Mouse (Mus musculus): ENCODE measurements at regions not wholly inside any gene's neighbourhood (a gene's known extent, or its start where the extent isn't known, plus 50 kb on each side); places are given as distances from the start of the nearest gene placed in this dataset.

DNA sequence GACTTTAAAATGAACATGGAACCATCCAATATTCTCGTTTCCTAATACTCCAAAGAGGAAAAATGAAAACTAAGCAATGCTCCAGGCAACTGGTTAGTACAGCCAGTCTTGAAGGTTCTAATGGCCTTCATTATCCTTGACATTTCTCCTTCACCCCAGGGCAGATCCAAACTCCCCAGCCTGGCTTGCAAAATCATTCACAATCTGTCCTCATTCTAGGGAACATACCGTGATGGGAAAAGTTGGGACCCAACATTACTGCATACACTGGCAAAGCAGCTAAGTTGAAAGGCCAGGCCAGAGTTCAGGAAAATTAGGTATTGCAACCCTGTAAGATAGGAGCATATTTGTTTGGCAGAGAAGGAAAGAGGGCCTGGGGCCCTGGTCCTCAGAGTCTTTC lies 889.9 kb upstream of the A1bg start:
- Histone ChIP-seq H3K4me1 (no peaks in the 10 kb centered on the region), H3K36me3 (no peaks in the 10 kb centered on the region), H3K4me3 (no peak overlapping the region), H3K9ac (replicated peaks) (no peak overlapping the region), H3K9me3 (no peaks in the 10 kb centered on the region), H3K27me3 (no peaks in the 10 kb centered on the region), H3K4me2 (replicated peaks) (no peak overlapping the region), H3K27ac (replicated peaks) (no peak overlapping the region)
- WGBS = 87% methylated on average over 2 of the region's 2 CpGs
- no peak for ATAC-seq (ENCODE audit: low FRiP score, low read depth)

DNA sequence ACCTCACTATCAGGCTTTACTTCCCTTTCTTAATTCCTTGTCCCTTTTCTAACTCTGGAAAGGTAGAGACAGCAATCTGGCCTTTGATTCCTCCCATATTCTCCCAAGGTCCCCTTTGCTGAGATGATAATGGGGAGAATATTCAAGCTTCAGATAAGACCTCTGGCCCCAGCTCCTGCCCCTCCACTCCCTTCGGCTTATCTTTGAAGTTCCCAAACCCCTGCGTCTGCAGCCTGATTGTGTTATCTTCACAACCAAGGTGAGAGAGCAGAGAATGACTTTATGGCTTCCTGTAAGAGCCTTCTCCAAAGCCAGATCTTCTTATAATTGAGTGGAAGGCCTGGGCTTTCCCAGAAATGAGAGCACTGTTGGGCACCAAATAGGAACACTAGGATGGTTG lies 882.6 kb upstream of the A1bg start:
- Histone ChIP-seq H3K9me3 (no peaks in the 10 kb centered on the region), H3K4me1 (no peaks in the 10 kb centered on the region), H3K27ac (replicated peaks) (no peak overlapping the region), H3K9ac (replicated peaks) (no peak overlapping the region), H3K4me2 (replicated peaks) (no peak overlapping the region), H3K36me3 (no peaks in the 10 kb centered on the region), H3K27me3 (no peaks in the 10 kb centered on the region), H3K4me3 (no peak overlapping the region)
- ATAC-seq (ENCODE audit: low FRiP score, low read depth) = no peak
- WGBS = 76% methylated on average over 2 of the region's 2 CpGs

DNA sequence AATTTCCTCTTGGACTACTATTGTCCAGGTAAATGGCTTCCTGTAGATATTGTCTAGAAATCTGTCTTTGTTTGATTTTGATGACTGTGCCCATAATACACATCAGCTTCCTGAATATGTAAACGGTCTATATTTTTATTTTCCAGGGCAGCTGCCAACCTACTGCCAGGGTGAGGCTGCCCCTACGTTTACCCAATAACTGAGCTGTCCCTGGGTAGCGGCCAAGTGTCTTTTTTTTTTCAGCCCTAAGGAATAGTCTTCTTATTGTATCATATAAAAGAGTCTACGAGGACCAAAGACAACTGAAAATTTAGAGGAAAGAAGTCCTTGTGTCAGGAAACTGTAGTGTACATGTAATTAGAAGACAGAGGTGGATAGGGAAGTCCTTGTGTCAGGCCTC lies 877.3 kb upstream of the A1bg start:
- no peak for ATAC-seq (ENCODE audit: low FRiP score, low read depth)
- no peak overlapping the region for H3K4me2 ChIP-seq (replicated peaks)
- H3K4me3 ChIP-seq = no peak overlapping the region
- H3K27ac ChIP-seq (replicated peaks) = no peak overlapping the region
- no peaks in the 10 kb centered on the region for H3K9me3 ChIP-seq
- WGBS = 86% methylated on average over 4 of the region's 4 CpGs
- H3K9ac ChIP-seq (replicated peaks) = no peak overlapping the region
- no peaks in the 10 kb centered on the region for H3K36me3 ChIP-seq
- no peaks in the 10 kb centered on the region for H3K4me1 ChIP-seq
- H3K27me3 ChIP-seq = no peaks in the 10 kb centered on the region

DNA sequence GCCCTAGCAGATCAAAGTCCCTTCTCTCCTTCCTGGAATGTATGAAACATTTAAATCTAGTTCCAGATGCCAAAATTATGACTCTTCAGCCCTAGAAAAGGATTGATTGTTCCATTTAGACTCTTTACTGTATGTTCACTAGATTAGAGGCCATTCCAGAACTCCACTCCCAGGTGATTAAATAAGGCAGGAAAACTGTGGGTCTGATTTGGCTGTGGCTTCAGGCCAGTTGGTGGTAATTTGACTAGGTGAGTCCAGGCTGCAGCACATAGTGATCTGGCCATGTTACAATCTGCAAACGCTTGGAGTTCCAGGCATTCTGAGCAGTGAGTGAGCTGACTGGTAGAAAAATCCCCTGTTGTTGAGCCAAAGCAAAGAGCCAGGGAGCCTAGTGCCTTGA lies 875.0 kb upstream of the A1bg start:
- H3K9me3 ChIP-seq = no peaks in the 10 kb centered on the region
- no peak overlapping the region for H3K9ac ChIP-seq (replicated peaks)
- no peak for ATAC-seq (ENCODE audit: low FRiP score, low read depth)
- H3K4me2 ChIP-seq (replicated peaks) = no peak overlapping the region
- 81% methylated on average over 1 of the region's 1 CpGs for WGBS
- no peak overlapping the region for H3K27ac ChIP-seq (replicated peaks)
- no peaks in the 10 kb centered on the region for H3K4me1 ChIP-seq
- H3K36me3 ChIP-seq = no peaks in the 10 kb centered on the region
- no peaks in the 10 kb centered on the region for H3K27me3 ChIP-seq
- no peak overlapping the region for H3K4me3 ChIP-seq

DNA sequence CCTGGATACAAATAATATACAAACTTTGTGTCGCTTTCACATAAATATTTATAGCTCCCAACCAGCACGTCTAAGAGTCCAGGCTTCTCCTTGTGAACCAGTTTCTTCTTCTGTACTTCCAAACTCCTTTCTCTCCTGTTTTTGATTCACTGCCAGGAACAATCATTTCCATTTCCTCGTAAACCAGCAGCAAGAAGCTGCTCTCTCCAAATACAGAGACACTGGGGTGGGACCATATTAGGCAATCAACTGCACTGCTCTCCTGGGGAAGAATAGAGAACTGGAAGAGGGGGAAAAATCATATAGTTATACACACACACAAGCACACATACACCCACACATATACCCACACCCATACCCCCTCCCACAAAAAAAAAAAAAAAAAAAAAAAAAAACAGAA lies 871.7 kb upstream of the A1bg start:
- H3K9me3 ChIP-seq = no peaks in the 10 kb centered on the region
- H3K4me2 ChIP-seq (replicated peaks) = no peak overlapping the region
- H3K36me3 ChIP-seq = no peaks in the 10 kb centered on the region
- ATAC-seq (ENCODE audit: low FRiP score, low read depth) = no peak
- 86% methylated on average over 3 of the region's 3 CpGs for WGBS
- H3K9ac ChIP-seq (replicated peaks) = no peak overlapping the region
- H3K4me3 ChIP-seq = no peak overlapping the region
- no peaks in the 10 kb centered on the region for H3K4me1 ChIP-seq
- H3K27me3 ChIP-seq = no peaks in the 10 kb centered on the region
- no peak overlapping the region for H3K27ac ChIP-seq (replicated peaks)

DNA sequence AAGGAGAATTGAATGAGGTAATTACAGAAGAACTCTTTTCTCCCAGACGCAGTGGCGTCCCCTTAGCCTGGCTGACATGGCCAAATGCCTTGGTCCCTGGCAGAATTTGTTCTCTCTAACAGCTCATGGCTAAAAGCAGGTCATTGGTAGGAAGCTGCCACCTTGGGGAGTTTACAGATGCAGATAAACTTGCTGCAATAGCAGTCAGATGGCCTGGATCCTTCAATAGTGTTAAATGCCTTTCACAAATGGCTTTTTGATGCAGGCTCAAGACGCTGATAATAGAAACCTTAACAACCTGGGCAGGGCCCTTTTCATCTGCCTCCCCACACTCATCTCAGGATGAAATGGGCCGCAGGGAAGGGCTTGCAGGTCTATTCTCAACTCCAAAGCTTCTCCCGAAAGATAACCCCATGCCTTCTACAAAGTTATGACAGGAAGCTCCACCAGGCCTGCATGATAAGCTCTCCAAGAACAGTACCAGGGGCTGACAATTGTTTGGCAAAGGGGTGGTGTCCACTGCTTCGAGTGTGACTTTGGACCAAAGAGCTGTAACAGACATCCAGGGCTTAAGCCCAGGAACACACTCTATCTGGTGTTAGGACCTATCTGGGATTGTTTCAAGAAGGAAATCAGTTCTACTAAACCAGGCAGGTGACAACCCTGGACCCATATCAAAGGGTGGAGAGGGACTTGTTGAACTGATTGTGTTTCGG lies 867.2 kb upstream of the A1bg start:
- H3K36me3 ChIP-seq = no peaks in the 10 kb centered on the region
- no peak overlapping the region for H3K4me2 ChIP-seq (replicated peaks)
- no peak for ATAC-seq (ENCODE audit: low FRiP score, low read depth)
- WGBS = 81% methylated on average over 7 of the region's 7 CpGs
- no peaks in the 10 kb centered on the region for H3K27me3 ChIP-seq
- H3K27ac ChIP-seq (replicated peaks) = no peak overlapping the region
- no peak overlapping the region for H3K4me3 ChIP-seq
- no peaks in the 10 kb centered on the region for H3K4me1 ChIP-seq
- H3K9ac ChIP-seq (replicated peaks) = no peak overlapping the region
- no peaks in the 10 kb centered on the region for H3K9me3 ChIP-seq

DNA sequence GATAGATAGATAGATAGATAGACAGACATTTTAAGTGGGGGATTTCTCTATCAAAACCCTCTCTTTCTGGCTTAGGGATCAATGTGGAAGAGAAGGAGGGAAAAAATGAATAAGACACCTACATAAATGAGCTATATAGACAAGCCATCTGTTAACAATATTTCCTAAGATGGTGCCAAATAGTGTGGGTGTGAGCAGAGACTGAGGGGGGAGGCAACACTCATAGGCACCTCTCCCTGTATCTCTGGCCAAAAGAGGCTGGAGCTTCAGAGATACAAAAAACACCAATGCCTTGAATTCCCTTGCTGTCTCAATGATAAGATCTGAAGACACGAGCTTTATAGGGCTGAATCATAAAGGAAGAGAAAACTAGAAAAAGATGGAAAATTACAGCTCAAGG lies 864.2 kb upstream of the A1bg start:
- no peak for ATAC-seq (ENCODE audit: low FRiP score, low read depth)
- Histone ChIP-seq H3K36me3 (no peaks in the 10 kb centered on the region), H3K27ac (replicated peaks) (no peak overlapping the region), H3K4me1 (no peaks in the 10 kb centered on the region), H3K9me3 (no peaks in the 10 kb centered on the region), H3K27me3 (no peaks in the 10 kb centered on the region), H3K4me2 (replicated peaks) (no peak overlapping the region), H3K9ac (replicated peaks) (no peak overlapping the region), H3K4me3 (no peak overlapping the region)
- 92% methylated on average over 1 of the region's 1 CpGs for WGBS

DNA sequence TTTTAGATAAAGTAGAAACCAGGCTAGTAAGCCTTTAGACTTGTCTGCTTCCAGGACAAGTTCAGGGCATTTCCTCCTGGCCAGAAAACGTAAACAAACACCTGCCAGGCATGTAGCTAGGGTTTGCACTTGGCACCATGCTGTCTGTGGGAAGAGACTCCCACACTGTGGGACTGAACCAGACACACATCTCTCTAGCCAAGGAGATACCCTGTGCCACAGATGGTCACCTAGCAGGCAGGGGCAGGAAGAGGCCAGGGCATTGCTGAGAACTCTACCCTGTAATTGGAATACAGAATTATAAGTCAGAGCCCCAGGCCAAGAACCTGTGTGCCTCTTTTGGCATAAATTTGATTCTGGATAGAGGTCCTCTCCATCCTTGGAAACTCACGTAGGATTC lies 858.7 kb upstream of the A1bg start:
- Histone ChIP-seq H3K4me1 (no peaks in the 10 kb centered on the region), H3K27ac (replicated peaks) (no peak overlapping the region), H3K4me2 (replicated peaks) (no peak overlapping the region), H3K9ac (replicated peaks) (no peak overlapping the region), H3K27me3 (no peaks in the 10 kb centered on the region), H3K9me3 (no peaks in the 10 kb centered on the region), H3K4me3 (no peak overlapping the region), H3K36me3 (no peaks in the 10 kb centered on the region)
- no peak for ATAC-seq (ENCODE audit: low FRiP score, low read depth)
- WGBS = 81% methylated on average over 2 of the region's 2 CpGs

DNA sequence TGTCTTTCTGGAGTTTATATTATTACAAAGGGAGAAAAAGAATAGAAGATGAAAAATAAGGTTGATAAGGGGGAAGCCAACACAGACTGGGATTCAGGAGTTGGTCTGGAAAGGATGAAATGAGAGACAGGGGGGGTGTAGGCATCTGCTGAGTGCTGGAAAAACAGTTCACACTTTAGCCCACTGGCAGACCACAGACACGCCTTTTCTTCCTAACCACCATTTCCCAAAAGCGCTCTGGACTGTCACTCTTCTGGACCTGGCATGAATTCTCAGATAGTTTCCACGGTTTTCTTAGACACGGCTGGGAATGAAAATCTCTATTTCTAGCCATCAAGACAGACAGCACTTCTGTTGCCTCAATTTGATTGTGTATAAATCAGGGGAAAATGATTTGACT lies 850.2 kb upstream of the A1bg start:
- Histone ChIP-seq H3K4me3 (no peak overlapping the region), H3K4me1 (no peaks in the 10 kb centered on the region), H3K9ac (replicated peaks) (no peak overlapping the region), H3K9me3 (no peaks in the 10 kb centered on the region), H3K36me3 (no peaks in the 10 kb centered on the region), H3K27ac (replicated peaks) (no peak overlapping the region), H3K4me2 (replicated peaks) (no peak overlapping the region), H3K27me3 (no peaks in the 10 kb centered on the region)
- whole genome bisulfite sequencing = 87% methylated on average over 4 of the region's 4 CpGs
- ATAC-seq (ENCODE audit: low FRiP score, low read depth) = no peak

DNA sequence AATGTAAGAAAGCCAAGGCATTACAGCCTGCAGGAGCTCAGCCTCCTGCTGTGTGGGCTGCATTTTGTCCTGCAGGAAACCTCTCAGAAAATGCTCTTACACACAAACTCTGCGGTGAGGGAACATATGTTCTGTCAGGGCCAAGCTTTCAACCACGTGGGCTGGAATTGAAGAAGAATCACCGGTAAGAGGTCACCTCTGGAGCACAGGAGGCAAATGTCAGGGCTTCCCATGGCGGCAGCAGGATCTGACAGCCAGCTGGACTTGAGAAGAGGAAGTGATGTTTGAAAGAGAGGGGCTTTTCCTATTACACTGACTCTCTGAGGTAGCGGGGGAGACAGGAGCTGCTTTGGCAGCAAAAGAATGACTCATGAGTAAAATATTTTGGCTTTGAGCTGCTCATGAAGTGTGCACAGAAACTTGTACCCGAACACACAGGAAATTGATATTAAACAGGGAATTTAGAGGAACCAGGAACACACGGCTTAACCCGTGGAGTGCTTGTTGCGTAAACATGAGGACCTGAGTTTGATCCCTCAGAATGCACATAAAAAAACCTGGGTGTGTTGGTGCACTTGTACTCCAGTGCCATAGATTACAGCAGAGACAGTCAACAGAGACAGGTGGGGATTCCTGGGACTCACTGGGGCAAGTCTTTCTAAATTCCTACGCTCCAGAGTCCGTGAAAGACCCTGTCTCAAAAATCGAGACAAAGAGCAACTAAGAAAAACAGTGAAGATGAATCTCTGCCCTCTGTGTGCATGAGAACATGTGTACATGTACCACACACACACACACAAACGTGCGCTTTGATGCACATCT lies 848.1 kb upstream of the A1bg start:
- no peak overlapping the region for H3K9ac ChIP-seq (replicated peaks)
- no peaks in the 10 kb centered on the region for H3K27me3 ChIP-seq
- H3K4me3 ChIP-seq = no peak overlapping the region
- no peak overlapping the region for H3K27ac ChIP-seq (replicated peaks)
- H3K36me3 ChIP-seq = no peaks in the 10 kb centered on the region
- WGBS = 63% methylated on average over 14 of the region's 14 CpGs
- ATAC-seq (ENCODE audit: low FRiP score, low read depth) = no peak
- no peaks in the 10 kb centered on the region; the same call in 1 of the 2 replicates for H3K4me1 ChIP-seq
- H3K9me3 ChIP-seq = no peaks in the 10 kb centered on the region
- H3K4me2 ChIP-seq (replicated peaks) = no peak overlapping the region

DNA sequence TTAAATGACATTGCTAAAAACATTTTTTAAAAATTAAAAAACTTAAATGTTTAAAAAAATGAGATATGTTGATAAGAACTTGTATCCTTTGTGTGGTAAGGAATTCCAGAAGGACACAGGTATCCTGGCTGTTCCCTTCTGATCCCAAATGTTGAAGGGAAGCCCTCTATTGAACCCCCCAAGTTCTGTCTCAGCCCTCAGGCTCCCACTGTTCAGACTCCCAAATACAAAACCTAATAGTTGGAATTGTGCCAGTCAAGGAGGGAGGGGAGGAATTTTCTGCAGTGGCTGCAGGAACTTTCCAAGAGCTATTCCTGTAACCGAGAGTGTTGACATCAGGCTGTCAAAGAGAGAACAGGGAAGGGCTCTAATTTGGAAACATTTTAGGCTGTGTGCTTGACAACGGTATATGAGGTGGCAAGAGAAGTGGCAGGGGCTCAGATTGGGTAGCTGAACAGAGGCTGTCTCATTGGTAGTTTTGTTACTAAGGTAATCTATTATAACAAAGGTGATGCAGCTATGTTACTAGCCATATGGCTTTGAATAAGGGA lies 843.8 kb upstream of the A1bg start:
- Histone ChIP-seq H3K4me1 (no peaks in the 10 kb centered on the region; the same call in 1 of the 2 replicates), H3K27ac (replicated peaks) (no peak overlapping the region), H3K4me2 (replicated peaks) (no peak overlapping the region), H3K9ac (replicated peaks) (no peak overlapping the region), H3K9me3 (no peaks in the 10 kb centered on the region), H3K27me3 (no peaks in the 10 kb centered on the region), H3K4me3 (no peak overlapping the region), H3K36me3 (no peaks in the 10 kb centered on the region)
- WGBS = 79% methylated on average over 2 of the region's 2 CpGs
- no peak for ATAC-seq (ENCODE audit: low FRiP score, low read depth)

DNA sequence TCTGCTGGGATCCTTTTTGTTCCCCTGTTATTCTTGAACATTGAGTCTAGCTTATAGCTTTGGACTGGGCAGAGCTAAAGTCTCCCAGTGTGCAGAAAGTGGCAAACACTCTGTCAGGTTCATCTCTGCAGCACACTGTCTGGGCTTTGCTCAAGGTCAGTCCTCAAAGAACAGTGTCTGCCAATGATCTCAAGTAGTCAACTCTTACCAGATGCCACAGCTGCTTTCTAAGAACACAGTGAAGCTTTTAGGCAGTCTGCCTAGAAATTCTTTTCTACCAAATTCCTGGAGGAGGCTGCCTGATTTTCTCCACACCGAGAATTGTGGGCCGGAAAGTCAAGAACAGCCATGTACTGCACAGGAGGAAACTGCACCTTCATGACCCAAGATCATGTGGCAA lies 831.0 kb upstream of the A1bg start:
- no peak for ATAC-seq (ENCODE audit: low FRiP score, low read depth)
- Histone ChIP-seq H3K9ac (replicated peaks) (no peak overlapping the region), H3K27me3 (no peaks in the 10 kb centered on the region), H3K4me1 (no peaks in the 10 kb centered on the region), H3K4me3 (no peak overlapping the region), H3K27ac (replicated peaks) (no peak overlapping the region), H3K9me3 (no peaks in the 10 kb centered on the region), H3K36me3 (no peaks in the 10 kb centered on the region), H3K4me2 (replicated peaks) (no peak overlapping the region)
- 87% methylated on average over 2 of the region's 2 CpGs for WGBS
